7 mouse cellular contexts compared by ENCODE assay signal in the genomic region with DNA sequence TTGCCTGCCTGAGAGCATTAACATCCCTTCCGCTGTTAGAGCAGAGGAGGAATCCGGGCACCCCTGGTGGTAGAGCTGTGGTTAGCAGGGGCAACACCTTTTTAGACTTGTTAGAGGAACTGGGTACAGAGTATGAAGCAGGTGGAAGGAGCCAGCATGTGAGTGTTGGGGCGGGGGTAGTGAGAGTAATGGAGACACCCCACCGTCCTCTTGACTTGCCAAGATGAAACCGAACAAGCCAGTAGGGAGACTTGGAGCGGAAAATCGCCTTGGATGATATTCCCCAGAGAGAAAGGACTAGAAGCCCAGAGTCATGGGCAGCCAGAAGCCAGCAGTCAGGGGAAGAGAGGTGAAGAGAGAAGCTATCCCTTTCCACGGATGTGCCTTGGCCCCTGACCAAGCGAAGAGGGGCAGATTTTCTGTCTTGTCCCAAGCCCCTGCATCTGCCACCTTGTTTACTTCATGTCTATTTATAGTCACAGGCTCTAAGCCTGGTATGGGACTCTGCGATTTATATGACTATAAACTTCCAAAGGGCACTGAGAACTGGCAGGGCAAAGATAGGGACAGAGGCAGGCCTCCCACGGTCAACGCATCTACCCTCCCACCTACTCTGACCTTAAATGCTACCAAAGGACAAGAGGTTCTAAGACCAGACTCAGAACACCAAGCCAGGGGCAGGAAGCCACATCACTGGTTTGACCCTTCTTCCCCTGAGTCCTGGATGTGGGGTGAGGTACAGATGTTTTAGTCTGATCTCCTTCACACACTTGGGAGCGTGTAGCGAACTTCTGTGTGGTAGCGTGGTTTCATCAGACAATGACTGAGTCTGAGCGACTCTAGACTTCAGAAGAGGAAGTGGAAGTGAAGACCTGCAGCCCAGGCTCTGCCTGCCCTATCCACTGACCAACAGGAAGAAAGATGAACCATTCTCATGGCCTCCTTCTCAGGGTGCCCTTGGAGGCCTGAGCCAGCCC. TPM values are rescaled to one million over a fixed set of nuclear protein-coding genes. Genes with fewer than 3 reads are reported as not detected.
DNase-seq lines count a peak whose midpoint lies in the region; ATAC-seq and TF ChIP-seq lines count a peak whose summit lies in the region.

No protein-coding gene starts in this region.

- TF ChIP-seq POLR2A in cortical plate, adult 2 months (IDR thresholded peaks at IDR 0.05; ENCODE audit: extremely low read depth, insufficient read depth, low read length), result no peak

- peak in 1 of 3 experiments; percentile 17 for DNase-seq in liver, embryonic 14.5 days (ENCODE audit: low read depth in 3 of 3, low spot score in 3 of 3)
- no peak for DNase-seq in liver, embryonic 11.5 days (ENCODE audit: low spot score)
- peak; percentile 59 for DNase-seq in thymus, postnatal 14 days
- DNase-seq in ovary, postnatal 14 days (ENCODE audit: low spot score), result no peak

- ATAC-seq in liver, embryonic 14.5 days (ENCODE audit: insufficient read depth), result no peak
- ATAC-seq in liver, embryonic 11.5 days (replicated peaks; ENCODE audit: low FRiP score), result no peak
- peak; percentile 78 for ATAC-seq in megakaryocyte progenitor cell, adult 5-6 weeks (replicated peaks; ENCODE audit: poor library complexity)
- no peak for ATAC-seq in midbrain, embryonic 16.5 days

- no peak overlapping the region for H3K4me3 ChIP-seq in liver, embryonic 14.5 days (ENCODE audit: insufficient read depth in 1 of 2, low read depth in 2 of 2, low read length in 2 of 2)
- H3K4me3 ChIP-seq in liver, embryonic 11.5 days (ENCODE audit: low read depth, low read length), result no peak overlapping the region
- no peak overlapping the region for H3K4me3 ChIP-seq in cortical plate, adult 2 months (ENCODE audit: insufficient read depth, low read length)
- no peak overlapping the region for H3K4me3 ChIP-seq in midbrain, embryonic 16.5 days (ENCODE audit: low read depth, low read length)

- no peak for TF ChIP-seq EP300 in liver, embryonic 14.5 days (IDR thresholded peaks at IDR 0.05; ENCODE audit: low read depth)

- WGBS in liver, embryonic 14.5 days (ENCODE audit: insufficient replicate concordance), result 27% methylated on average over 16 of the region's 16 CpGs
- 46% methylated on average over 16 of the region's 16 CpGs for WGBS in liver, embryonic 11.5 days
- 54% methylated on average over 16 of the region's 16 CpGs for WGBS in midbrain, embryonic 16.5 days

- peak; percentile 37; the same call in 1 of the 2 replicates for TF ChIP-seq CTCF in liver, embryonic 14.5 days (IDR thresholded peaks at IDR 0.05; ENCODE audit: low read depth)
- peak; percentile 30; the same call in 1 of the 2 replicates for TF ChIP-seq CTCF in cortical plate, adult 2 months (IDR thresholded peaks at IDR 0.05; ENCODE audit: extremely low read depth, insufficient read depth, low read length)

- H3K27me3 ChIP-seq in liver, embryonic 14.5 days (ENCODE audit: control insufficient read depth, insufficient read depth, low read length), result peaks cover 23% of the 10 kb centered on the region
- peaks cover 56% of the 10 kb centered on the region for H3K27me3 ChIP-seq in liver, embryonic 11.5 days (replicated peaks; ENCODE audit: control insufficient read depth, insufficient read depth, low read length)
- H3K27me3 ChIP-seq in midbrain, embryonic 16.5 days (ENCODE audit: control insufficient read depth, insufficient read depth, low read depth, low read length), result peaks cover 21% of the 10 kb centered on the region

- H3K4me1 ChIP-seq in liver, embryonic 14.5 days (replicated peaks; ENCODE audit: control insufficient read depth in 2 of 2, insufficient read depth in 2 of 2, low read length in 1 of 2), result peaks cover 0 to 2% of the 10 kb centered on the region in 2 experiments; a peak in 2 of 4 replicates
- peaks cover 8% of the 10 kb centered on the region for H3K4me1 ChIP-seq in liver, embryonic 11.5 days (replicated peaks; ENCODE audit: control insufficient read depth, insufficient read depth, low read length)
- H3K4me1 ChIP-seq in cortical plate, adult 2 months (ENCODE audit: control insufficient read depth, insufficient read depth, low read length), result peaks cover 2% of the 10 kb centered on the region; the same call in 1 of the 2 replicates
- peaks cover 32% of the 10 kb centered on the region for H3K4me1 ChIP-seq in midbrain, embryonic 16.5 days (ENCODE audit: control insufficient read depth, insufficient read depth, low read length)

- H3K36me3 ChIP-seq in liver, embryonic 14.5 days (replicated peaks; ENCODE audit: control insufficient read depth, insufficient read depth, low read depth), result no peaks in the 10 kb centered on the region
- H3K36me3 ChIP-seq in liver, embryonic 11.5 days (ENCODE audit: control insufficient read depth, insufficient read depth, low read length), result no peaks in the 10 kb centered on the region
- no peaks in the 10 kb centered on the region for H3K36me3 ChIP-seq in midbrain, embryonic 16.5 days (ENCODE audit: control insufficient read depth, insufficient read depth, low read length)

- no peak overlapping the region for H3K4me2 ChIP-seq in liver, embryonic 14.5 days (ENCODE audit: low read depth)
- no peak overlapping the region for H3K4me2 ChIP-seq in liver, embryonic 11.5 days
- H3K4me2 ChIP-seq in midbrain, embryonic 16.5 days (ENCODE audit: low read length), result no peak overlapping the region

- H3K9me3 ChIP-seq in liver, embryonic 14.5 days (ENCODE audit: control insufficient read depth, low read length), result no peaks in the 10 kb centered on the region
- no peaks in the 10 kb centered on the region for H3K9me3 ChIP-seq in liver, embryonic 11.5 days (ENCODE audit: control insufficient read depth, low read length)
- no peaks in the 10 kb centered on the region for H3K9me3 ChIP-seq in midbrain, embryonic 16.5 days (replicated peaks; ENCODE audit: control insufficient read depth, low read length, poor library complexity, severe bottlenecking)

- H3K9ac ChIP-seq in liver, embryonic 14.5 days (replicated peaks), result no peak overlapping the region
- no peak overlapping the region for H3K9ac ChIP-seq in liver, embryonic 11.5 days (ENCODE audit: low read depth, low read length)
- H3K9ac ChIP-seq in midbrain, embryonic 16.5 days (ENCODE audit: low read depth, low read length), result no peak overlapping the region

- no peak overlapping the region for H3K27ac ChIP-seq in liver, embryonic 14.5 days
- no peak overlapping the region for H3K27ac ChIP-seq in liver, embryonic 11.5 days (ENCODE audit: low read depth, low read length)
- H3K27ac ChIP-seq in cortical plate, adult 2 months (ENCODE audit: insufficient read depth, low read length), result no peak overlapping the region
- no peak overlapping the region for H3K27ac ChIP-seq in midbrain, embryonic 16.5 days (ENCODE audit: low read length)

RNA-seq across cellular contexts. Expression of a gene that starts 55.9 kb away (rescaled TPM):
- polyA plus RNA-seq in liver, embryonic 14.5 days (2012; rRNA removed), result 21.0 and 27.6 TPM in 2 replicates
- 40.3 and 46.7 TPM in 2 replicates for polyA plus RNA-seq in liver, embryonic 14.5 days (2014; fragmentation: Nextera tagmentation; extraction: Ambion mirVana)
- 49.0 and 55.4 TPM in 2 replicates for polyA plus RNA-seq in liver, embryonic 11.5 days (2014; fragmentation: Nextera tagmentation; extraction: Ambion mirVana)
- polyA plus RNA-seq in cortical plate, adult 2 months (2012; rRNA removed), result 70.8 and 73.6 TPM in 2 replicates
- total RNA-seq in megakaryocyte progenitor cell, adult 5-6 weeks (2015), result 14.7 and 17.6 TPM in 2 replicates
- 13.6 and 18.9 TPM in 2 replicates for total RNA-seq in megakaryocyte progenitor cell, adult 5-6 weeks (2017)
- 64.3 and 66.5 TPM in 2 replicates for polyA plus RNA-seq in midbrain, embryonic 16.5 days (2015; fragmentation: Nextera tagmentation; extraction: Ambion mirVana)
